Mouse (Mus musculus) CH12.LX (cell line): ENCODE results near the gene Tgm2. TPM values are rescaled to one million over a fixed set of nuclear protein-coding genes. Genes with fewer than 3 reads are reported as not detected.
A peak's percentile ranks its signal among the peaks of the same experiment; 100 is the strongest.

Experiments used
- DNase-seq: peaks from one replicate; pipeline ENCODE4 v3.0.0-alpha.2; 2013; ENCODE audit errors: extremely low read depth
- H3K27ac ChIP-seq: 2 replicates; pipeline ENCODE4 v1.5.1; 2012; ENCODE audit warnings: low read depth, mild to moderate bottlenecking, control low read depth, moderate library complexity; ENCODE audit not compliant: insufficient read depth
- H3K27me3 ChIP-seq: replicated peaks from 2 replicates; pipeline ENCODE3; 2012; ENCODE audit warnings: inconsistent platforms
- H3K36me3 ChIP-seq, 2 experiments: replicated peaks in 1 of 2; 2 replicates each; pipeline versions ENCODE3 to v1.6.1; 2012; ENCODE audit warnings: inconsistent platforms in 1 of 2, low read length in 1 of 2, mild to moderate bottlenecking in 1 of 2, mixed read lengths in 1 of 2, moderate library complexity in 1 of 2; ENCODE audit not compliant: control insufficient read depth in 1 of 2, insufficient read depth in 1 of 2
- H3K4me1 ChIP-seq, 2 experiments: 2 replicates each; pipeline ENCODE4 v1.6.1; 2012; ENCODE audit warnings: inconsistent platforms in 1 of 2, moderate library complexity in 1 of 2; ENCODE audit not compliant: insufficient read depth in 2 of 2, control insufficient read depth in 1 of 2
- H3K4me2 ChIP-seq: 2 replicates; pipeline ENCODE4 v1.6.1; 2012; ENCODE audit warnings: low read depth, mild to moderate bottlenecking, control low read depth; ENCODE audit not compliant: poor library complexity, insufficient read depth, severe bottlenecking
- H3K4me3 ChIP-seq, 3 experiments: fragments of 150-350 bp in 1 of 3; sonication (generic) in 1 of 3; replicated peaks in 1 of 3; 2 replicates each; pipeline versions ENCODE3 to v1.5.1; 2011 to 2012; ENCODE audit warnings: low read depth in 2 of 3, low read length in 2 of 3, mild to moderate bottlenecking in 2 of 3, moderate library complexity in 2 of 3, control low read depth in 1 of 3, improper control_type of control experiment in 1 of 3, inconsistent platforms in 1 of 3, mixed read lengths in 1 of 3; ENCODE audit not compliant: poor library complexity in 1 of 3
- H3K79me2 ChIP-seq: replicated peaks from 2 replicates; pipeline ENCODE4 v1.6.1; 2012; ENCODE audit warnings: mild to moderate bottlenecking, moderate library complexity; ENCODE audit not compliant: control insufficient read depth, poor library complexity, insufficient read depth, severe bottlenecking; ENCODE audit errors: extremely low read depth
- H3K9ac ChIP-seq: 2 replicates; pipeline ENCODE4 v1.6.1; 2012; ENCODE audit warnings: low read depth, mild to moderate bottlenecking, control low read depth, moderate library complexity; ENCODE audit not compliant: insufficient read depth
- H3K9me3 ChIP-seq: replicated peaks from 2 replicates; pipeline ENCODE3; 2012; ENCODE audit warnings: low read length, inconsistent platforms, mixed read lengths
- BHLHE40 ChIP-seq: IDR thresholded peaks from 2 replicates; pipeline ENCODE4 v1.6.1; 2011; ENCODE audit warnings: mild to moderate bottlenecking, low read depth, low read length, improper control_type of control experiment
- E2F4 ChIP-seq: IDR thresholded peaks from 2 replicates; pipeline ENCODE4 v1.6.1; 2011; ENCODE audit warnings: low read depth, low read length, improper control_type of control experiment; ENCODE audit not compliant: insufficient replicate concordance
- ELF1 ChIP-seq: IDR thresholded peaks from 2 replicates; pipeline ENCODE4 v1.6.1; 2014; ENCODE audit warnings: low read depth, mild to moderate bottlenecking, inconsistent platforms, low read length, improper control_type of control experiment
- ETS1 ChIP-seq: conservative IDR thresholded peaks from 2 replicates; pipeline ENCODE4 v1.6.1; 2012; ENCODE audit warnings: low read depth, mild to moderate bottlenecking, inconsistent platforms, low read length, improper control_type of control experiment, moderate library complexity
- HCFC1 ChIP-seq: IDR thresholded peaks from 2 replicates; pipeline ENCODE4 v1.6.1; 2012; ENCODE audit warnings: low read depth, mild to moderate bottlenecking, inconsistent platforms, low read length, improper control_type of control experiment
- KAT2A ChIP-seq: IDR thresholded peaks from 2 replicates; pipeline ENCODE4 v1.6.1; 2012; ENCODE audit warnings: low read length, improper control_type of control experiment, inconsistent platforms; ENCODE audit not compliant: insufficient replicate concordance
- MAZ ChIP-seq: IDR thresholded peaks from 2 replicates; pipeline ENCODE4 v1.6.1; 2012; ENCODE audit warnings: low read depth, mild to moderate bottlenecking, inconsistent platforms, low read length, improper control_type of control experiment, moderate library complexity
- PAX5 ChIP-seq: IDR thresholded peaks from 2 replicates; pipeline ENCODE4 v1.6.1; 2012; ENCODE audit warnings: low read length, inconsistent platforms, mixed read lengths
- POLR2A ChIP-seq: IDR thresholded peaks from 2 replicates; pipeline ENCODE4 v1.6.1; 2011; ENCODE audit warnings: low read depth, mild to moderate bottlenecking, improper control_type of control experiment, low read length
- POLR2AphosphoS2 ChIP-seq: IDR thresholded peaks from 2 replicates; pipeline ENCODE4 v1.6.1; 2011; ENCODE audit warnings: low read depth, low read length, improper control_type of control experiment
- RAD21 ChIP-seq: IDR thresholded peaks from 2 replicates; pipeline ENCODE4 v1.6.1; 2011; ENCODE audit warnings: low read depth, mild to moderate bottlenecking, low read length, improper control_type of control experiment, moderate library complexity
- RCOR1 ChIP-seq: conservative IDR thresholded peaks from 2 replicates; pipeline ENCODE4 v1.6.1; 2012; ENCODE audit warnings: low read depth, mild to moderate bottlenecking, inconsistent platforms, low read length, improper control_type of control experiment
- USF2 ChIP-seq: conservative IDR thresholded peaks from 2 replicates; pipeline ENCODE4 v1.6.1; 2011; ENCODE audit warnings: low read depth, low read length, improper control_type of control experiment
- ZMIZ1 ChIP-seq: IDR thresholded peaks from 2 replicates; pipeline ENCODE4 v1.6.1; 2012; ENCODE audit warnings: low read depth, mild to moderate bottlenecking, inconsistent platforms, low read length, improper control_type of control experiment
- dilution Hi-C: fragments of 300-500 bp; cut with MboI; formaldehyde crosslinking; loops from 2 replicates; pipeline ENCODE4 v1.14.3; 2020; ENCODE audit warnings: low sequenced_read_pairs; ENCODE audit not compliant: extremely low pct_unique_long_range_greater_than_20kb, extremely low pct_ligation_motif_present
- in situ Hi-C: fragments of 300-500 bp; cut with MboI; formaldehyde crosslinking; loops from 3 replicates; pipeline ENCODE4 v1.14.3; 2019; ENCODE audit warnings: low sequenced_read_pairs, low pct_ligation_motif_present, low pct_unique_long_range_greater_than_20kb, mixed read lengths
- polyA plus RNA-seq: library from polyadenylated mRNA; unstranded; fragments of >175 nt; gene quantifications from 2 replicates; pipeline ENCODE4 v1.2.1, GENCODE M21; 2012; ENCODE audit warnings: low read depth; ENCODE audit not compliant: insufficient read length
- total RNA-seq, 2 experiments: library from RNA; depleted of rRNA; stranded (reverse); fragments of 300-350 nt in 1 of 2; fragments of >200 nt in 1 of 2; gene quantifications; 2 replicates each; pipeline ENCODE4 v1.2.3; 2012 to 2014

The Tgm2 gene
- total and polyA plus RNA-seq, 3 experiments, result 0.08 to 0.50 (median 0.21) TPM

DNA sequence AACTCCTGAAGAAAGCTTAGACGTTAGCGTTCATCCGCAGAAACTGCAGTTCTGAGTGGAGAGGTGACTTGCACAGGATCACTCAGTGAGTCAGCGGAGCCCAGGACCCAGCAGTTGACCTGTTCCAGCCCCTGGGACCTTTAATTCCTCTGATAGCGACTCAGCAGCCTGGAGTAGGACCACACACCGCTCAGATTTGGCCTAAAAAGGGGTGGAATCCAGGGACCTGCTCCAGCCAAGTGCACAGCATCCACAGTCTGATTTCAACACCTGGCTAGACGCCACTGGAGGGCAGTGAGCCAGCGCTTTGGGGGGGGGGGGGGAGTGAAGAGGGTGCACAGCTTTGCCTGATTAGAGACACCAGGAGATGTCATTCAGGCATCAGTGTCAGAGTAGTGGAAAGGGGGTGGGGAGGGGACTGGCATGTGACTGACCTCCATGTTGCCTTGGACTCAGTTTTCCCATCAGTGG lies 22.5 kb upstream of the Tgm2 start:
- H3K4me3 ChIP-seq, result no peak overlapping the region
- H3K4me1 ChIP-seq, result peaks cover 10 to 26% of the 10 kb centered on the region in 2 experiments
- no peak overlapping the region for H3K27ac ChIP-seq
- dilution Hi-C loops, result no loop called here
- H3K4me2 ChIP-seq, result no peak overlapping the region
- in situ Hi-C loops, result no loop called here
- H3K9ac ChIP-seq, result no peak overlapping the region
- DNase-seq, result no peak
- no peaks in the 10 kb centered on the region for H3K36me3 ChIP-seq
- H3K79me2 ChIP-seq, result no peaks in the 10 kb centered on the region
- H3K9me3 ChIP-seq, result peaks cover 6% of the 10 kb centered on the region
- peaks cover 25% of the 10 kb centered on the region for H3K27me3 ChIP-seq
- no peak for TF ChIP-seq MAZ
- TF ChIP-seq ELF1, result no peak
- TF ChIP-seq HCFC1, result no peak
- TF ChIP-seq, all 38 proteins: peak for 0

DNA sequence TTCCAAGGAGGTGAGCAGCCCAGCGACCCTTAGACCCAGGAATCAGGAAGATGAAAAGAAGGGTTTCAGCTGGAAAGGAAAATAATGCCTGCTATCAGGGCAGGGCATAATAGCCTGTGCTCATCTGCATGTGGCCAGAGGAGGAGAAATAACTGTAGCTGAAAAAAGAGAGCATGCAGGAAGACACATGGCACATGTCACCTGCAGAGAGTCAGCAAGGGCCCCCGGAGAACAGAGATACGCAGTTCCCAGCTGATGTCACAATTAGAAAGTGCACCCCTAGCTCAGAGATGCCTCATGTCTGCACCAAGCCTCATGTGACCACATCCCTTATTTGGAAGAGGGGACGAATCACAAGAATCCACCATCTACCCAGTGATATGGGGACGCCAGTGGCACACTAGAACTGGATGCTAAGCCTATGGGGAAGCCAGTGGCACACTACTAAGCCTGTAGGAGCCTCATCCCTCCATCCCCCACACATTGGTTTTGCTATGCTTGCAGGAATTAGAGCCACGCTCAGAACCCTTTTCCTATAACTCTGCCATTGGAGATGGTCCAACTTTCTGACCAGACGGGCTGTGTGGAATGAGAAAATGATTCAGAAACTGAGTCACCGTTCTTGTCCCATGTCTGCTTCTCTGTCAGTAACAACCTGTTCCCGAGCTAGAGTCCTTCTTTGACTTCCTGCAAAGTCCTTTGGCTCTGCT lies 21.4 kb upstream of the Tgm2 start:
- peaks cover 25% of the 10 kb centered on the region for H3K27me3 ChIP-seq
- no peaks in the 10 kb centered on the region for H3K79me2 ChIP-seq
- no peak for DNase-seq
- in situ Hi-C loops, result no loop called here
- H3K4me2 ChIP-seq, result peak overlapping the region; percentile 62
- no peak overlapping the region for H3K4me3 ChIP-seq
- no peaks in the 10 kb centered on the region for H3K36me3 ChIP-seq
- peaks cover 6% of the 10 kb centered on the region for H3K9me3 ChIP-seq
- dilution Hi-C loops, result no loop called here
- no peak overlapping the region for H3K27ac ChIP-seq
- no peak overlapping the region for H3K9ac ChIP-seq
- H3K4me1 ChIP-seq, result peaks cover 10 to 24% of the 10 kb centered on the region in 2 experiments
- no peak for TF ChIP-seq KAT2A
- TF ChIP-seq POLR2A, result no peak
- no peak for TF ChIP-seq RAD21
- no peak for TF ChIP-seq POLR2AphosphoS2
- TF ChIP-seq E2F4, result no peak
- TF ChIP-seq USF2, result no peak
- no peak for TF ChIP-seq PAX5
- TF ChIP-seq RCOR1, result no peak
- TF ChIP-seq BHLHE40, result peak; percentile 88
- TF ChIP-seq ZMIZ1, result no peak
- TF ChIP-seq ETS1, result peak; percentile 69
